Mouse (Mus musculus) megakaryocyte-erythroid progenitor cell, adult 5 weeks (primary cell): ENCODE results near the gene Dph7. TPM values are rescaled to one million over a fixed set of nuclear protein-coding genes. Genes with fewer than 3 reads are reported as not detected.

Experiments used
- polyA plus RNA-seq: library from polyadenylated mRNA; stranded (reverse); fragments of >175 nt; gene quantifications from 2 replicates; pipeline ENCODE4 v1.2.3, GENCODE M21; 2012

Gene Dph7
- 20.1 and 24.2 TPM in 2 replicates for polyA plus RNA-seq

DNA sequence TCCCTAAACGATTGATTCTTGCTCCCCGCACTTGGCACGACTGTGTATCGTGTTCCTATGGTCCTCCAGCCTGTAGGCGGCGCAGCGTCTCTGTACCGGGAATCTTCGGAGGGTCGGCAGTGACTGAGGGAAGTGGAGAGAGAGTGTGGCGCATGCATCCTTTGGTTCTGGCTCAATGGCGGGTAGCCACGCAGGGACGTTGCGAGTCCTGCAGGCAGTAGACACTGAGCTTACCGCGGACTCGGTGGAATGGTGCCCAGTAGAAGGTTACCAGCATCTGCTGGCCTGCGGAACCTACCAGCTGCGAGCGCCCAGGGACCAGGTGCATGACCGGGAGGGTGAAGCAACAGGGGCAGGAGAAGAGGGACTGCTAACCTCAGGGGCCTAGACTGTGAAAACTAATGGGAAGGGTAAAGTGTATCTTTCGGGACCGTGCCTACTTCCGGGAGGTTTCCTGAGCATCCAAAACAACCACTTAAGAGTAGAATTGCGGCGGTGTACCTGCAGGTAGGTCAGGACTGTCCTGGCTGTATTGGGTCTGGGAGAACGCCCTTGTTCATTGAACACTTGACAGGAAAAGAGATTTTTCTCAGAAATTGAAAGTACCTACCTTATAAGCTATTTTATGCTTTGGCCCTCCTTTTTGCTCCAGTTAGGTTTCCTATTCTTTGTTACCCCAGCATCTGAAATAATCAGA, at the start of gene Dph7:
Gene Dph7 (plus strand): TSS at position 97 of the 697 bp plus-strand sequence.

GRCm38 (mm10) chr2:24918930-24919838, 43.0 kb upstream of the Dph7 start, which contains the start of gene Ehmt1:
Gene Ehmt1, minus strand, starts transcription at chr2:24919614.

GRCm38 (mm10) chr2:24935057-24935796, 27.0 kb upstream of the Dph7 start, which contains the start of gene Arrdc1:
Gene Arrdc1, minus strand, starts transcription at chr2:24935252.

DNA sequence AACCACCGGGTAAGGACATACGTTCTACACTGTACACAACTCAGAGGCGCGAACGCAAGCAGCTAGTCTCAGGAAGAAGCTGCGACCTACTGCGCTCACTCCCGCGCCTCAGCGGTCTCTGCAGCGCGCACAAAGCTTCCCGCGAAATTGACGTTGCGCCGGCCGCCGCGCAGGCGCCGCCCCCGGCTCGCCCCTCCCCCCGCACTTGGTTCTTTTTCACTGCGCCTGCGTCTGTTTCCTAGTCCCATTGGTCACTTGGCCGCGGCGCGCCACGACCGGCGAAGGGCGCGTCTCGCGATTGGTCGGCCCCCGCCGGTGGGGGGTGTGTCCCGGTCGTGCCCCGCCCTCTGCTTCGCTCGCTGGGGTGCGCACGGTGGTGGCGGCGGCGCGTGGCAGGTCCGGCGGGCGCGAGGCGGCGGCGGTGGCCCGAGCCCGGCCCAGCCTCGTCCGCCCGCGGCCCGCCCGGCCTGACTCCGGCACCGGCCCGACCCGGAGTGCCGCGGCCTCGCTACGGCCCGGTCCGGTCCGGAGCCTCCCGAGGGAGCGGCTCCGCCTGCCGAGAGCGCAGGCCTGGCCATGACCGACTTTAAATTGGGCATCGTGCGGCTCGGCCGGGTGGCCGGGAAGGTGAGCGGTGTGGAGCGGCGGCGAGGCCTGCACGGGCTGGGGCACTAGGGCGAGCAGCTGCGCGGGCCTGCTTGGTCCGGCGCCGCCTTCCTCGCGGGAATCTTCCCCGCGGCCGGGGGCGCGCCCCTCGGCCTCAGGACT, 12.6 kb upstream of the Dph7 start, which contains the start of gene Zmynd19:
Gene Zmynd19 (plus strand): TSS at position 372 of the 768 bp plus-strand sequence.

GRCm38 (mm10) chr2:24974906-24975703, 12.9 kb downstream of the Dph7 start, which contains the start of gene Mrpl41:
Gene Mrpl41, minus strand, starts transcription at chr2:24975098.

GRCm38 (mm10) chr2:24975704-24976297, 13.6 kb downstream of the Dph7 start, which contains the start of gene Pnpla7:
Gene Pnpla7, plus strand, starts transcription at chr2:24976033.

Other genes with a start within 250 kb of the Dph7 start
- 0.29 and 0.36 TPM in 2 replicates for gene Cacna1b, start 199.2 kb upstream of the Dph7 start, polyA plus RNA-seq
- gene Ehmt1, start 42.8 kb upstream of the Dph7 start, polyA plus RNA-seq: 81.3 and 86.0 TPM in 2 replicates
- gene Arrdc1, start 27.1 kb upstream of the Dph7 start, polyA plus RNA-seq: 89.7 and 94.3 TPM in 2 replicates
- gene Zmynd19, start 12.6 kb upstream of the Dph7 start, polyA plus RNA-seq: 11.1 and 13.2 TPM in 2 replicates
- 47.1 and 48.8 TPM in 2 replicates for gene Mrpl41, start 12.7 kb downstream of the Dph7 start, polyA plus RNA-seq
- gene Pnpla7, start 13.6 kb downstream of the Dph7 start, polyA plus RNA-seq: 11.5 and 13.6 TPM in 2 replicates
- gene Nsmf, start 92.0 kb downstream of the Dph7 start, polyA plus RNA-seq: 19.1 and 31.9 TPM in 2 replicates
- gene Entpd8, start 117.9 kb downstream of the Dph7 start, polyA plus RNA-seq: not detected in 2 replicates
- gene Noxa1, start 132.7 kb downstream of the Dph7 start, polyA plus RNA-seq: 0.03 and 0.15 TPM in 2 replicates
- gene Nrarp, start 218.4 kb downstream of the Dph7 start, polyA plus RNA-seq: 4.1 and 6.7 TPM in 2 replicates
- 8.8 and 14.5 TPM in 2 replicates for gene Tor4a, start 234.5 kb downstream of the Dph7 start, polyA plus RNA-seq
- 26.8 and 30.3 TPM in 2 replicates for gene Nelfb, start 249.1 kb downstream of the Dph7 start, polyA plus RNA-seq